Mouse (Mus musculus) kidney, embryonic 16.5 days (tissue): ENCODE measurements at regions not wholly inside any gene's neighbourhood (a gene's known extent, or its start where the extent isn't known, plus 50 kb on each side); places are given as distances from the start of the nearest gene placed in this dataset.
"Not testable (repeated sequence)": the region's sequence is repeated elsewhere in the genome, so short reads cannot be mapped to it uniquely, and the experiment has no call there.

Experiments used
- ATAC-seq: fragments of 200-750 bp; cut with Nextera tagmentation; 2 replicates; pipeline ENCODE4 v1.8.0; 2017; ENCODE audit warnings: moderate TSS enrichment; ENCODE audit not compliant: low FRiP score, low TSS enrichment
- H3K27ac ChIP-seq: fragments of 300-500 bp; sonication (generic); 2 replicates; pipeline ENCODE4 v1.5.1; 2014; ENCODE audit warnings: low read length
- H3K27me3 ChIP-seq: fragments of 300-500 bp; sonication (generic); 2 replicates; pipeline ENCODE4 v1.6.1; 2014; ENCODE audit warnings: low read length, control low read depth, mixed read lengths; ENCODE audit not compliant: insufficient read depth
- H3K36me3 ChIP-seq: fragments of 300-500 bp; sonication (generic); 2 replicates; pipeline ENCODE4 v1.6.1; 2014; ENCODE audit warnings: low read length, control low read depth, mixed read lengths; ENCODE audit not compliant: insufficient read depth
- H3K4me1 ChIP-seq: fragments of 300-500 bp; sonication (generic); 2 replicates; pipeline ENCODE4 v1.6.1; 2014; ENCODE audit warnings: low read length, control low read depth, mixed read lengths; ENCODE audit not compliant: insufficient read depth
- H3K4me2 ChIP-seq: fragments of 300-500 bp; sonication (generic); replicated peaks from 2 replicates; pipeline ENCODE4 v1.6.1; 2014; ENCODE audit warnings: low read depth, low read length
- H3K4me3 ChIP-seq: fragments of 300-500 bp; sonication (generic); 2 replicates; pipeline ENCODE4 v1.5.1; 2014; ENCODE audit warnings: mild to moderate bottlenecking, low read length
- H3K9ac ChIP-seq: fragments of 300-500 bp; sonication (generic); replicated peaks from 2 replicates; pipeline ENCODE4 v1.6.1; 2014; ENCODE audit warnings: low read length
- H3K9me3 ChIP-seq: fragments of 300-500 bp; sonication (generic); 2 replicates; pipeline ENCODE4 v1.6.1; 2016; ENCODE audit warnings: low read length, control low read depth
- WGBS: fragments of 180-500 bp; shearing (Covaris S2); extraction: QIAGEN DNeasy Blood & Tissue Kit; methylation state at CpG from one replicate; pipeline ENCODE4 v1.1.7; 2014; 5-methylcytosine and 5-hydroxymethylcytosine counted together

GRCm38 (mm10) chr10:104694974-104695373 lies 501.1 kb downstream of the Gm4340 start:
- Histone ChIP-seq H3K27ac (no peak overlapping the region), H3K9ac (no peak overlapping the region), H3K4me3 (no peak overlapping the region), H3K27me3 (no peaks in the 10 kb centered on the region), H3K4me1 (no peaks in the 10 kb centered on the region), H3K9me3 (no peaks in the 10 kb centered on the region), H3K36me3 (no peaks in the 10 kb centered on the region), H3K4me2 (no peak overlapping the region)
- 84% methylated on average over 3 of the region's 3 CpGs for WGBS
- ATAC-seq: no peak

DNA sequence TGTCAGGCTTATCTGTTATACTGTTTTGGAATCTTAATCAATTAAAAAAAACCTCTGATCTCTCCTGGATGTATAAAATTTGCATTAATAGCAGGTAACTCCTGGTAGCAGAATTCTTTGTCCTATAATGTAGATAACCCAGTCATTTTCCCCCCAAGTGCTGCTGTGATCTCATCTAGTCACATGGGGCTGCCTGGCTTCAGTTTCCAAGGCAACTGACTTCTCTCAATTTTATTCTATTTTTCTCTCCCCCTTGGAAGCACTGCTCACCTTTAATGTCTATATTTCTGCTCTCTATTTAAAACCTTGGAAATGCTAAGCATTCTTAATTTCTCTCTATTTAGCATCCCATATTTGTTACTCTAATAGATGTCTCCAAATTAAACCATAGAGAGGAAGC lies 515.1 kb downstream of the Gm4340 start:
- no peak overlapping the region for H3K4me2 ChIP-seq

DNA sequence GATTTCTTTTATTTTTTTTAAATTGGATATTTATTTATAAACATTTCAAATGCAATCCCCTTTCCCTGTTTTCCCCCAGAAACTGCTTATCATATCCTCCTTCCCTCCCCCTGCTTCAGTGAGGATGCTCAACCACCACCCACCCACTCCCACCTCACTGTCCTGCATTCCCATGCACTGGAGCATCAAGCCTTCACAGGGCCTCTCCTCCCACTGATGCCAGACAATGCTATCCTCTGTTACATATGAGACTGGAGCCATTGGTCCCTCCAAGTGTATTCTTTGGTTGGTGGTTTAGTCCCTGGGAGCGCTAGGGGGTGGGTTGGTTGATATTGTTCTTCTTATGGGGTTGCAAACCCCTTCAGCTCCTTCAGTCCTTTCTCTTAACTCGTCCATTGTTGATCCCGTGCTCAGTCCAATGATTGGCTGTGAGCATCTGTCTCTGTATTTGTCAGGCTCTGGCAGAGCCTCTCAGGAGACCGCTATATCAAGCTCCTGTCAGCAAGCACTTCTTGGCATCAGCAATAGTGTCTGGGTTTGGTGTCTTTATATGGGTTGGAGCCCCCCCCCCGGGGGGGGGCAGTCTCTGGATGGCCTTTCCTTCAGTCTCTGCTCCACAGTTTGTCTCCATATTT lies 519.6 kb downstream of the Gm4340 start:
- not testable (repeated sequence) for H3K27ac ChIP-seq, H3K4me1 ChIP-seq, H3K36me3 ChIP-seq, ATAC-seq, H3K9me3 ChIP-seq, H3K4me3 ChIP-seq, H3K4me2 ChIP-seq, H3K9ac ChIP-seq, H3K27me3 ChIP-seq
- 69% methylated on average over 5 of the region's 5 CpGs for WGBS

More for the DNA sequence above, 515.1 kb downstream of the Gm4340 start:
- H3K9ac ChIP-seq: no peak overlapping the region
- H3K9me3 ChIP-seq: no peaks in the 10 kb centered on the region
- no peak overlapping the region for H3K4me3 ChIP-seq
- H3K27me3 ChIP-seq: no peaks in the 10 kb centered on the region
- ATAC-seq: no peak
- H3K27ac ChIP-seq: no peak overlapping the region
- no peaks in the 10 kb centered on the region for H3K4me1 ChIP-seq
- H3K36me3 ChIP-seq: no peaks in the 10 kb centered on the region
